Mouse (Mus musculus): ENCODE results near the gene Basp1.

DNA sequence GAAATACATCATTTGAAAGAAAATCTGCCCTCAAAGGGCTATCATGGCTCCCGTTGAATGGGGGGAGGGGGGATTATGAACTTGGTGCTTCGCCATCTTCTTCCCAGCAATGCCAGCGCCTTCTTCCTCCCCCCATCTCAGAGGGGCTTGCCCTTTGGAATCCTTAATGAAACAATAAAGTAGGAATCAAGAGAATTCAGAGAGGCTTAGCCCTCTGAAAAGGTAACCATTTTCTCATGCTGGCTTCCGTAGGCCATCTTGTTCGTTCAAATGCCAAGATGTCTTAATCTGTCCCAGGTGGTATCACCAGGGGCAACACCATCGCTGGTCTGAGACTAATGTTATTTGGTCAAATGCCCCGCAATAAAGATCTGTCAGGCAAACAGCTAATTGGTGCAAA lies 2.1 kb downstream of the Basp1 start:
- no peak for TF ChIP-seq TAL1 (IDR thresholded peaks at IDR 0.05; ENCODE audit: low read length)
- no peak for TF ChIP-seq GATA1 (IDR thresholded peaks at IDR 0.05; ENCODE audit: low read length)
